ENCODE assay signal across 8 mouse cellular contexts in the genomic region with DNA sequence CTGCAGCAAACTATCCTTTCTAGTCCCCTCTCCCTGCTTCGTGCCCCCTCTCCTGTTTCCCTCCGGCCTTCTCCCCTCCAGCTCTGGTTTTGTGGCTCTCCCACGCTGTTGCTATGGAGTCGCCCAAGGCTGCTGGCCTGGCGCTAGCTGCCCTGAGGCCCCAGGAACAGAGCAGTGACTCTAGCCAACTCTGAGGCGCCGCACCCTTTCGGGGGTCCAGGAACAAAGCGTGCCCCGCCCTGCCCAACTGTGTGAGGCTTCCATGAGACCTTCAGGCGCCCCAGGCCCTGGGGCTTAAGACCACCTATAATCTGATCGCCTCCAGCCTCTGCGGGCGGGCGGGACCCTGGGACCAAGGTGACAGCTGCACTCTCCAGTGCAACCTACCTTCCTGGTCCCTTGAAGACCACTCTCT.
DNase-seq lines count a peak whose midpoint lies in the region; ATAC-seq and TF ChIP-seq lines count a peak whose summit lies in the region.

No protein-coding gene starts in this region.

- H3K4me1 ChIP-seq in kidney, postnatal 0 days (replicated peaks; ENCODE audit: insufficient read depth, low read length), result 0 out of 2 replicates have a peak, but pooled peaks cover 6% of the 10 kb centered on the region
- H3K4me1 ChIP-seq in heart, adult 2 months (ENCODE audit: control insufficient read depth, insufficient read depth, low read length), result peaks cover 2% of the 10 kb centered on the region; the same call in 1 of the 2 replicates
- H3K4me1 ChIP-seq in limb, embryonic 10.5 days, result peaks cover 32% of the 10 kb centered on the region
- H3K4me1 ChIP-seq in midbrain, embryonic 10.5 days, result peaks cover 61% of the 10 kb centered on the region

- no peaks in the 10 kb centered on the region for H3K79me2 ChIP-seq in heart, adult 2 months (replicated peaks; ENCODE audit: control insufficient read depth, insufficient read depth, low read length)

- no peaks in the 10 kb centered on the region for H3K9me3 ChIP-seq in kidney, postnatal 0 days (replicated peaks; ENCODE audit: low read length)
- H3K9me3 ChIP-seq in limb, embryonic 10.5 days (replicated peaks), result no peaks in the 10 kb centered on the region
- H3K9me3 ChIP-seq in midbrain, embryonic 10.5 days (replicated peaks), result no peaks in the 10 kb centered on the region

- H3K36me3 ChIP-seq in kidney, postnatal 0 days (ENCODE audit: insufficient read depth, low read length), result no peaks in the 10 kb centered on the region
- H3K36me3 ChIP-seq in heart, adult 2 months (ENCODE audit: control insufficient read depth, insufficient read depth, low read length), result no peaks in the 10 kb centered on the region
- no peaks in the 10 kb centered on the region for H3K36me3 ChIP-seq in limb, embryonic 10.5 days
- H3K36me3 ChIP-seq in midbrain, embryonic 10.5 days, result no peaks in the 10 kb centered on the region

- H3K27ac ChIP-seq in kidney, postnatal 0 days, result peak overlapping the region; percentile 42; the same call in 1 of the 2 replicates
- peak overlapping the region; percentile 26; the same call in 1 of the 2 replicates for H3K27ac ChIP-seq in heart, adult 2 months
- H3K27ac ChIP-seq in limb, embryonic 10.5 days, result peak overlapping the region; percentile 76
- H3K27ac ChIP-seq in midbrain, embryonic 10.5 days (replicated peaks), result peak overlapping the region; percentile 87

- peak; percentile 85 for DNase-seq in kidney, postnatal 0 days (ENCODE audit: low spot score)
- no peak for DNase-seq in kidney, postnatal 25 days
- DNase-seq in brain, embryonic 14.5 days (ENCODE audit: low read depth), result peak; percentile 74
- peak; percentile 46 to 47 for DNase-seq in heart, adult 2 months
- DNase-seq in limb, embryonic 10.5 days (ENCODE audit: low spot score), result no peak
- DNase-seq in midbrain, embryonic 10.5 days (ENCODE audit: low spot score), result peak; percentile 79
- DNase-seq in urinary bladder, postnatal 14 days (ENCODE audit: low spot score), result peak; percentile 40
- no peak for DNase-seq in layer of hippocampus, postnatal 14 days (ENCODE audit: low spot score in 2 of 2)

- H3K9ac ChIP-seq in kidney, postnatal 0 days (ENCODE audit: low read depth, low read length), result peak overlapping the region; percentile 48
- peak overlapping the region; percentile 64 for H3K9ac ChIP-seq in heart, adult 2 months (ENCODE audit: low read depth, low read length)

- WGBS in kidney, postnatal 0 days, result 6% methylated on average over 15 of the region's 15 CpGs
- WGBS in heart, adult 2 months, result 16% methylated on average over 15 of the region's 15 CpGs
- 2% methylated on average over 15 of the region's 15 CpGs for whole genome bisulfite sequencing in limb, embryonic 10.5 days
- under 1% methylated on average over 15 of the region's 15 CpGs for WGBS in midbrain, embryonic 10.5 days

- H3K4me2 ChIP-seq in kidney, postnatal 0 days (ENCODE audit: low read length), result peak overlapping the region; percentile 97

- no peak for TF ChIP-seq POLR2A in brain, embryonic 14.5 days (IDR thresholded peaks at IDR 0.05; ENCODE audit: borderline replicate concordance, extremely low read depth, insufficient read depth, insufficient read length, poor library complexity, severe bottlenecking)
- TF ChIP-seq POLR2A in heart, adult 2 months (IDR thresholded peaks at IDR 0.05; ENCODE audit: insufficient read depth, low read depth, low read length), result no peak

- no peaks in the 10 kb centered on the region for H3K27me3 ChIP-seq in kidney, postnatal 0 days (ENCODE audit: insufficient read depth, low read length)
- H3K27me3 ChIP-seq in heart, adult 2 months (ENCODE audit: control insufficient read depth, insufficient read depth, low read length), result no peaks in the 10 kb centered on the region
- peaks cover 34% of the 10 kb centered on the region for H3K27me3 ChIP-seq in limb, embryonic 10.5 days (ENCODE audit: low read depth, poor library complexity, severe bottlenecking)
- H3K27me3 ChIP-seq in midbrain, embryonic 10.5 days (ENCODE audit: low read depth, poor library complexity, severe bottlenecking), result peaks cover 51% of the 10 kb centered on the region

- intact Hi-C loops in heart, adult 2 months (cut with DNase I), result loop anchor here (10.0 kb wide), 1 partner anchor 383 kb away; no protein-coding TSS in a partner anchor

- TF ChIP-seq CTCF in kidney, postnatal 0 days (IDR thresholded peaks at IDR 0.05; ENCODE audit: low read depth), result no peak
- no peak for TF ChIP-seq CTCF in brain, embryonic 14.5 days (IDR thresholded peaks at IDR 0.05; ENCODE audit: borderline replicate concordance, extremely low read depth, insufficient read depth, insufficient read length)
- no peak for TF ChIP-seq CTCF in heart, adult 2 months (IDR thresholded peaks at IDR 0.05)

- peak overlapping the region; percentile 49 for H3K4me3 ChIP-seq in kidney, postnatal 0 days (replicated peaks; ENCODE audit: low read depth, low read length)
- peak overlapping the region; percentile 56 for H3K4me3 ChIP-seq in heart, adult 2 months
- peak overlapping the region; percentile 70 for H3K4me3 ChIP-seq in limb, embryonic 10.5 days
- peak overlapping the region; percentile 71 for H3K4me3 ChIP-seq in midbrain, embryonic 10.5 days

- TF ChIP-seq EP300 in heart, adult 2 months (IDR thresholded peaks at IDR 0.05; ENCODE audit: insufficient read depth, low read depth, low read length), result no peak

- peak; percentile 86 for ATAC-seq in kidney, postnatal 0 days (replicated peaks; ENCODE audit: low FRiP score, low read depth)

Comparison
In these comparisons a context has a peak if more than half of its experiments do, and no peak if none do; other contexts are left out.
1. DNase-seq: peak in kidney, postnatal 0 days (single experiment), brain, embryonic 14.5 days (single experiment), heart, adult 2 months (2 of 2), midbrain, embryonic 10.5 days (single experiment) and urinary bladder, postnatal 14 days (single experiment); none in kidney, postnatal 25 days (0 of 2), limb, embryonic 10.5 days (single experiment) and layer of hippocampus, postnatal 14 days (0 of 2).
2. H3K27ac ChIP-seq: peak in every context shown above with its lines; median percentile 87 in midbrain, embryonic 10.5 days; 76 in limb, embryonic 10.5 days; 42 in kidney, postnatal 0 days; 26 in heart, adult 2 months.
3. Peak in every context shown above with its lines, with median percentiles within 50 percentile points of each other: H3K4me3 ChIP-seq.